Mouse (Mus musculus) granulocyte monocyte progenitor cell, adult 5-6 weeks (primary cell): ENCODE results near the gene Zfp459. TPM values are rescaled to one million over a fixed set of nuclear protein-coding genes. Genes with fewer than 3 reads are reported as not detected.
"Not testable (repeated sequence)": the region's sequence is repeated elsewhere in the genome, so short reads cannot be mapped to it uniquely, and the experiment has no call there.

Experiments
- ATAC-seq: replicated peaks from 2 replicates; pipeline ENCODE4 v1.8.0; 2016; ENCODE audit warnings: mild to moderate bottlenecking, moderate TSS enrichment, inconsistent platforms; ENCODE audit not compliant: poor library complexity, severe bottlenecking
- total RNA-seq, 2 experiments: library from RNA; stranded (forward) in 1 of 2; stranded (reverse) in 1 of 2; fragments of 200-712, 200-1000 nt in 1 of 2; fragments of >200 nt in 1 of 2; fragmentation: Nextera tagmentation in 1 of 2; gene quantifications; 2 replicates each; pipeline ENCODE4 v1.2.3; 2014 to 2017

Gene Zfp459
- total RNA-seq (2014; fragmentation: Nextera tagmentation) (0.60 and 1.1 TPM in 2 replicates), total RNA-seq (2017) (0.86 and 0.88 TPM in 2 replicates)

- ATAC-seq: peak; percentile 74
These were observed at the start of gene Zfp459 for GRCm38 (mm10) chr13:67421207-67421857. Gene Zfp459 (minus strand): TSS chr13:67421418.

- no peak for ATAC-seq
These were observed 48.1 kb upstream of the Zfp459 start for GRCm38 (mm10) chr13:67469274-67469673.

- ATAC-seq: peak; percentile 100
These were observed 42.4 kb upstream of the Zfp459 start for GRCm38 (mm10) chr13:67463506-67464185.

GRCm38 (mm10) chr13:67452021-67452309, 30.7 kb upstream of the Zfp459 start:
- no peak for ATAC-seq

- ATAC-seq: peak; percentile 97
These were observed 30.2 kb upstream of the Zfp459 start, which contains the start of gene Zfp874a for GRCm38 (mm10) chr13:67451172-67452020. Gene Zfp874a (minus strand): TSS chr13:67451624.

- ATAC-seq: peak; percentile 75
These were observed 15.9 kb upstream of the Zfp459 start for GRCm38 (mm10) chr13:67437095-67437494.

- no peak for ATAC-seq
These were observed 6.9 kb upstream of the Zfp459 start for GRCm38 (mm10) chr13:67428116-67428515.

- ATAC-seq: not testable (repeated sequence)
These were observed 4.5 kb upstream of the Zfp459 start for GRCm38 (mm10) chr13:67425699-67426098.

- ATAC-seq: not testable (repeated sequence)
These were observed 1.3 kb upstream of the Zfp459 start for GRCm38 (mm10) chr13:67422532-67422931.

- peak; percentile 71 for ATAC-seq
These were observed 536 bp downstream of the Zfp459 start for GRCm38 (mm10) chr13:67420558-67421206.

- no peak for ATAC-seq
These were observed 4.4 kb downstream of the Zfp459 start for GRCm38 (mm10) chr13:67416811-67417210.

- no peak for ATAC-seq
These were observed 5.5 kb downstream of the Zfp459 start for GRCm38 (mm10) chr13:67415759-67416158.

- peak; percentile 55; the same call in 1 of the 2 replicates for ATAC-seq
These were observed 7.6 kb downstream of the Zfp459 start for GRCm38 (mm10) chr13:67413634-67414033.

GRCm38 (mm10) chr13:67399183-67399903, 21.9 kb downstream of the Zfp459 start, which contains the start of gene Zfp429:
Gene Zfp429 (minus strand): TSS chr13:67399819.
- ATAC-seq: peak; percentile 99

GRCm38 (mm10) chr13:67376255-67376654, 45.0 kb downstream of the Zfp459 start:
- ATAC-seq: peak; percentile 49

GRCm38 (mm10) chr13:67375050-67375911, 45.9 kb downstream of the Zfp459 start, which contains the start of the genes Gm28041 and Zfp456:
Gene Gm28041 (minus strand): TSS chr13:67375733.
Gene Zfp456 (minus strand): TSS chr13:67375810.
- ATAC-seq: peak; percentile 95

GRCm38 (mm10) chr13:67360131-67360744, 61.0 kb downstream of the Zfp459 start, which contains the start of the genes Gm28044 and Zfp953:
Gene Gm28044 (minus strand): TSS chr13:67360536.
Gene Zfp953 (minus strand): TSS chr13:67360605.
- ATAC-seq: peak; percentile 93
